Mouse (Mus musculus): ENCODE data around the gene Washc1.

The Washc1 gene

DNA sequence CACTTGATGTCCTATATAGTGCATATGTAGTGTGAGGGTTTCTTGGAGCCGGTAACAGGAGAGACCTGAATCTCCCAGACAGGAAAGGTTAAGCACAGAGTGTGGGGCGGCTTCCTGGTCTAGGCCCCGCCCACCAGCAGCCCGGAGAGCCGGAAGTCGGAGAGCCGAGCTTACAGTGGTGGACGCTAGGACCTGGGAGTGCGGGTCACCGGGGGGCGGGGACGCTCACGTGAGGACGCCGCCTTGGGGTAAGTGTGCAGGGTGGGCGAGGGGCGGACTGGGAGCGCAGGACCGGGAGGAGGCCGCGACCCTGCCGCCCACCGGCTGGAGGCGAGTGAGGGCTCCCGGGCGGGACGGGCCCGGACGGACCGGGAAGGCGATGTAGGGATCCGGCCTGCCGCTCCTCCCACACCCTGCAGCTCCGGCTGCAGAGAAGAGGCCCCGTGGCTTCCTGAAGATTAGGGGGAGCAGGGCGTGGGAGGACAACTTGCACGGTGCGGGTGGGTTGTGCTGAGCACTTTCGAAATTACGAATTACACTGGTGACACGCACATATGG, at the start of gene Washc1:
Gene Washc1 (plus strand): TSS at position 144 of the 558 bp plus-strand sequence.
- in situ Hi-C loops (cut with MboI, MseI) = loop anchor here in 1 of 2 experiments (5.0 to 25.0 kb wide), 3 partner anchors 254 to 499 kb away; partner anchors contain the start of gene Vapa

DNA sequence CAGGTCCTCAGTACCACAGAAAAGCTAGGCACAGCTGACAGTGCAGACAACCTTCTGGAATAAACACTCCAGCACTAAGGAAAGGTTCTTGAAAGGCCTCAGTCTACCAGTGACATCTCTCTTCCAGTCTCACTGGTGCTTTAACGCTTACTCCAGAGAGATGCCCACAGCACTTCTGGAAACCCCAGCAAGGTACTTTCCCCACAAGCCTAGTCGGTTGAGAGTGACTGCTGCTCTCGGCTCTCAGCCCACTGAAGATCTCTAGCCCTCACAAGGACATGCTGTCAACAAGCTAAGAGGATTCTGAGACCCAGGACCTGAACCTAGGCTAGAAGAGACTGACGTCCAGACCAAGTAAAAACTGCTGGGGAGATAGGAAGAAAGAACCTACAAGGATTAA, 46.2 kb upstream of the Washc1 start:
- in situ Hi-C loops (cut with MboI, MseI) = loop anchor here in 1 of 2 experiments (5.0 kb wide), 1 partner anchor 37 kb away; the partner anchor contains the start of gene Ndufv2

DNA sequence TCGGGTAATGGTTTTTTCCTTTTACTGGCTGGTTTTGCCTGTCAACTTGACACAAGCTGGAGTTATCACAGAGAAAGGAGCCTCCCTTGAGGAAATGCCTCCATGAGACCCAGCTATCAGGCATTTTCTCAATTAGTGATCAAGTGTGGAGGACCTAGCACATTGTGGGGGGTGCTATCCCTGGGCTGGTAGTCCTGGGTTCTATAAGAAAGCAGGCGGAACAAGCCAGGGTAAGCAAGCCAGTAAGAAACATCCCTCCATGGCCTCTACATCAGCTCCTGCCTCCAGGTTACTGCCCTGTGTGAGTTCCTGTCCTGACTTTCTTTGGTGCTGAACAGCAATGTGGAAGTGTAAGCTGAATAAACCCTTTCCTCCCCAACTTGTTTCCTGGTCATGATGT, 42.3 kb upstream of the Washc1 start:
- in situ Hi-C loops (cut with MboI, MseI) = loop anchor here in 1 of 2 experiments (5.0 kb wide), 1 partner anchor 33 kb away; the partner anchor contains the start of gene Ndufv2

DNA sequence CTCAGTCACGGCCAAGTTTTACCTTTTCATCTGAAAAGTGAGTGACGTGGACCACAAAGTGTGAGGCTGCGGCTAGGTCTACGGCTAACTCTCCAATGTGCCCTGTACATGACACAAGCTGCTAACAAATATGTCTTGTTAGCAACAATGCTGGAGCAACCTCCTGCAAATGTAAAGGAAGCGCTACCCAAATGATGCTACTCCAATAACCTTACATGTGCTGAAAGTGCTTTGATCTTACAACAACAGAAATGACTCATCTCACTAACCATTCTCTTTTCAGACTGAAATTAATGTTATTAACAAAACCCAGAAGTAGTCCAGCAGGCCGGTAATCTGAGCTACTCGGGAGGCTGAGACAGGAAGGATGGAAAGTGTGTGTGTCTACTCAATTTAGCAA, 37.4 kb upstream of the Washc1 start:
- in situ Hi-C loops (cut with MboI, MseI) = loop anchor here in 1 of 2 experiments (10.0 kb wide), 1 partner anchor 459 kb away; the partner anchor contains the start of gene Vapa

DNA sequence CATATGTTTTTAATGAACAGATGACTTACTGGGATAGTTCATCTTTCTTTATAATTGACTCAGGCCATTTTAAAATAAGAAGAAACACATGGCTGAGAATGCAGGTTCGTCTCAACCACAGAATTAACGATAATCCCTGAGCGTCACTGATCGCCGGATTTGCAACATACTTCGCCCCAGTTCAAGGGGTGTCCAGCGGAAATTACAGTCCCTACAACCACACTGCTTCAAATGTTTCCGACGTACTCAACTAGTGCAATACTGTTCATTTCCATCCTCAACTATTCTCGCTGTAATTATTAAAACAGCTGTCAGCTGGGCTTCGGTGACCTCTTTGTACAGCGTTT, 35.5 kb upstream of the Washc1 start:
- in situ Hi-C loops (cut with MboI, MseI) = loop anchor here in 1 of 2 experiments (10.0 kb wide), 1 partner anchor 461 kb away; the partner anchor contains the start of gene Vapa

DNA sequence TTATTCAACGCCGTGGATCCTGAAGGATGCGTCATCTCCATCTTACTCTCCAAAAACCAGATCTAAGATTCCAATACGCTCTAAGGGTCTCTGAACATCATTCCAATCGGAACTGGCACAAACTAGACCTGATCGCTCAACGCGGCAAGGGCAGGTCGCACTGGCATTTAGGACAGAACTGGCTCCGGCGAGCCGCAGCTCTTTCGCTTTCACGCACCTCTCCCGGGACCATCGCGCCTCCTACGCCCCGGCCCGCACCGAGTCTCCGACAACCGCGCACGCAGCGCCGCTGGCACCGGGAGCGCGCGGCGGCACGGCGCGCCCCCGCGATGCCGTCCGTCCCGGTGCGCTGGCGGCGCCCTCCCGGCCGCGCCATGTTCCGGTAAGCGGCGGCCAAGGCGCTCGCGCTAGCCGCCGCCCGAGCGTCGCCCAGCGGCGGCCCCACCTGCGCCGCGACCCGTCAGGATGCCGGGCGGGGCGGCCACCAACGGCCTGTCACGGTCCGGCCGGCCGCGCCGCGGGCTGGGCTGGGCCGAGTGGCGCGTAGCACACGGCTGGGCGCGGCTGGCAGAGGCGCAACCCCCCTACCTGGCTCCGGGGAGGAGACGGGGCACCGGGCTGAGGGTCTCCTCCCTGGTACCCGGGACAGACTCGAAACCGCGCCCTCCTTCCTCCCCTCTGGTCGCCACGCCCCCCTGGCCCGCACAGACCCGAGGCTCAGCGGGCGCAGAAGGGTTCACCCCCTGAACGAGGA, 35.0 kb upstream of the Washc1 start:
- in situ Hi-C loops (cut with MboI, MseI) = loop anchor here in 1 of 2 experiments (10.0 kb wide), 1 partner anchor 462 kb away; the partner anchor contains the start of gene Vapa

DNA sequence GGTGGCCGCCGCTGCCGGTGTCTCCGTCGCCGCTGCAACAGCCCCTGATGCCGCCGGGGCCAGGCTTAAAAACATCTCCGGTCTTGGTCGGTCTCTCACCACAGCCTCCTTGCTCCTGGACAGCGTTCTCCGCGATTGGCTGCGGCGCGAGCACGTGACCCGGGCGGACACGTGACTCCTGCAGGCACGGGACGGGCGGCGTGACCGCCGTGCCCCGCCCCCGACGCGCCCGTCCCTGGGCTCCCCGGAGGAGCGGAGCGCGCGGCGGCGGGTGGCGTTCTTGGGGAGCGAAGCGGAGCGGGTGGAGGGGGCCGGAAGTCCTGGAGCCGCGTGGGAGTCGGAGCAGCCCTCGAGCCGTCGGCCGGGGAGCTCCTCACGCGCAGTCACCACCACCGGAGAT, 34.4 kb upstream of the Washc1 start, which contains the start of gene Ankrd12:
Gene Ankrd12 (minus strand): TSS at position 156 of the 400 bp plus-strand sequence.
- in situ Hi-C loops (cut with MboI, MseI) = loop anchor here in 1 of 2 experiments (10.0 kb wide), 1 partner anchor 462 kb away; the partner anchor contains the start of gene Vapa

DNA sequence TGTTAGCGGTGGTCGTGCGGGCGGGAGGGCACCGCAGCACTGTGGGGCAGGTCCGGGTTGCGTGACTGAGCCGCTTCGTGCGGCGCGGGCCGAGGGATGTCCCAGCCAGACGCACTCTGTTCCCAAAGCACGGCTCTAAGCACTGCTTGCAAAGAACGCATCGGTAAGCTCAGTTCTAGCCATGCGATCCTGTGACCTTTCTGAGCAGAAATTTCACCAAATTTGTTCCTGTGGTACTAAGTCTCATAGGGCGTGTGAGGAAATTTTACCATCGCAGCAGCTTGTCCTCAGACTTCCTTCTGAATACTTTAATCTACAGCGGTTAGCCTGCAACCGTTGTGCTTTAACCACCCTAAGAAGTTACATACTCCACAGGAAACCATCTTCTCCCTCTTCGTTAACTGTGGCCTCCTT, 33.9 kb upstream of the Washc1 start:
- in situ Hi-C loops (cut with MboI, MseI) = loop anchor here in 1 of 2 experiments (10.0 kb wide), 1 partner anchor 463 kb away; the partner anchor contains the start of gene Vapa

DNA sequence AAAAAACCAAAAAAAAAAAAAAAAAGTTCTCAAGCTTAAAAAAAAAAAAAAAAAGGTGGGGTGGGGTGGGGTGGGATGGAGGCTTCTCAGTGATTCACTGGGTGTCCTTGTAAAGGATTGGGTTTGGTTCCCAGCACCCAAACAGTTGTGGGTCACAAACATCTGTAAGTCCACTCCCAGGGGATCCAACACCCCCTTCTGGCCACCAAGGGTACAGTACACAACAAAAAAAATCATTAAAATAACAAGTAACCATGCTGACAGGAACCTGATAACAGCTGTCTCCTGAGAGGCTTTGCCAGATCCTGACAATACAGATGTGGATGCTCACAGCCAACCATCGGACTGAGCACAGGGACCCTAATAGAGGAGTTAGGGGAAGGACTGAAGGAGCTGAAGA, 26.9 kb upstream of the Washc1 start:
- in situ Hi-C loops (cut with MboI, MseI) = no loop called here

DNA sequence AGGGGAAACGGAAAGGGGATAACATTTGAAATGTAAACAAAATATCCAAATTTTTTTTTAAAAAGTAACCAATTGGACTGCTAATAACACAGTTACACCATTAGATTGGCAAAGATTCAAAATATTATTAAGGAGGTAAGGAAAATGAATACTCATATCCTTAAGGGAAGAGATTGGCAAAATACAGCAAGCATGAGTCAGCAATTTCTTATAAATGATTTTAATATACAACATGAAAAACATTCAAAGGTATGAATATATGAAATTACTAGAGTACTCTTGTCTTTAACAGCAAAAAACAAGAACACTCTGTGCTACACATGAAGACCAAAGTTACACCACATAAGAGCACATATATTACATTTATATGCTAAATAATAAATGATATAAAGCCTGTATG, 26.3 kb upstream of the Washc1 start:
- in situ Hi-C loops (cut with MboI, MseI) = no loop called here

DNA sequence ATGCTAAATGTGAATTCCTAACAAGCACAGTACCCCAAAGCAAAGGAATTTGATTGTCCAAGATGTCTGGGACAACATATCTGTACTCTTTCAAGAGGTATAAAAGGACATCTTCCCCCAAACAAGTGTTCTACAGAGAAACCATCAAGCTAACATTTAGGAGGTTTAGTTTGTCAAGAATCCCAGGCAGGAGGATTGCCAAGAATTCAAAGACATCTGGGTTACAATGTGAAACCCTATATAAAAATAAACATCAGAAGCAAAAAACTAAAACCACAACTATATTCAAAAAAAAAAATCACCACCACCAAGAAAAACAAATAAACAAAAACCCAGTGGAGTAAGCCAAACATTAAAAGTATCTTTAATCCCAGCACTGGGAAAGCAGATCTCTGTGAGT, 21.1 kb upstream of the Washc1 start:
- in situ Hi-C loops (cut with MboI, MseI) = no loop called here

DNA sequence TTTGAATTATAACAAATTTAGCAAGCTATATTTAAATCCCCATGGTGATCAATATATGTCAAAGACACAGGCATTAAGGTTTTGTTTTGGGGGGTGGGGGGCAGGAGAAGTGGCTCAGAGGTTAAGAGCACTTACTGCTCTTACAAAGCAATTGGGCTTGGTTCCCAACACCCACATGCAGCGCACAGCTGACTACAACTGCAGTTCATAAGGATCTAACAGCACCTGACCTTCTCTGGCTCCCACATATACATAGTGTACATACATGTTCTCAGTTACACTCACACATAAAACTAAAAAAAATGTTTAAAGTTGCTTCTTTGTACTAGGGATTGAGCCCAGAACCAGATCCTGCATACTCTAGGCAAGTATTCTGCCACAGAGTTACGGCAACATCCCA, 20.0 kb upstream of the Washc1 start:
- in situ Hi-C loops (cut with MboI, MseI) = no loop called here

DNA sequence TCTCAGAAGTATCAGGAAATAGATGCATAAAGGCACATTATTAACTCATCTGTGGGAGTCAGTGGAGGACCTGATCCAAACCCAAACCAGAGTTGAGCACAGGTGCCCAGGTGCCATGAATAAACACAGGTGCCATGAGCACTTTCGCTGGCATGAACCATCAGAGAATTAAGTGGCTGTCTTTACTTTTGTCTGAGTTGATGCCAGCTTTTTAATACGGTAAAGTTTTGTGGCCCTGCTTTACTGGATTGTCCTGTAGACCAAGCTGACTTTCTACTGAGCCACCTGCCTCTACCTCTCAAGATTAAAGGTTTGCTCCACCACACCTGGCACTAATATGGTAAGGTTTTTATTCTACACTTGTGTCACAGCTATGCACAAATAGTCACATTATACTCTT, 19.3 kb upstream of the Washc1 start:
- in situ Hi-C loops (cut with MboI, MseI) = no loop called here

DNA sequence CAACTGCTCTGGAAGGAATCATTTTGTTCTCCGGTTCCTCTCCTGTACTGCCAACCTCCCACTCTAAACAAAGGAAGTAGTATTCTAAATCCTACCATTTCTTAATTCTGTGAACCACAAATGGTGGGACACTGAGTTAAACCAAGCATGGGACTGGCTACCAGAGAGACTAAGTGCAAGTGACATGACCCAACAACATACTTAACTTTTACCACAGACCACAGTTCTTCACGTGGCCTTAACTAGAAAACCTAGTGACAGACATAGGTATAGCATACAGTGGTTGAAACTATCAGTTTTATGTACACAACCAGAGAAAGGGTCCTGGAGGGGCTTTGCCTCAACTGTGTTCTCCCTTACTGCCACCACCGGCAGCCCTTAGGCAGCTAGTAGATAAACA, 18.7 kb upstream of the Washc1 start:
- in situ Hi-C loops (cut with MboI, MseI) = no loop called here

DNA sequence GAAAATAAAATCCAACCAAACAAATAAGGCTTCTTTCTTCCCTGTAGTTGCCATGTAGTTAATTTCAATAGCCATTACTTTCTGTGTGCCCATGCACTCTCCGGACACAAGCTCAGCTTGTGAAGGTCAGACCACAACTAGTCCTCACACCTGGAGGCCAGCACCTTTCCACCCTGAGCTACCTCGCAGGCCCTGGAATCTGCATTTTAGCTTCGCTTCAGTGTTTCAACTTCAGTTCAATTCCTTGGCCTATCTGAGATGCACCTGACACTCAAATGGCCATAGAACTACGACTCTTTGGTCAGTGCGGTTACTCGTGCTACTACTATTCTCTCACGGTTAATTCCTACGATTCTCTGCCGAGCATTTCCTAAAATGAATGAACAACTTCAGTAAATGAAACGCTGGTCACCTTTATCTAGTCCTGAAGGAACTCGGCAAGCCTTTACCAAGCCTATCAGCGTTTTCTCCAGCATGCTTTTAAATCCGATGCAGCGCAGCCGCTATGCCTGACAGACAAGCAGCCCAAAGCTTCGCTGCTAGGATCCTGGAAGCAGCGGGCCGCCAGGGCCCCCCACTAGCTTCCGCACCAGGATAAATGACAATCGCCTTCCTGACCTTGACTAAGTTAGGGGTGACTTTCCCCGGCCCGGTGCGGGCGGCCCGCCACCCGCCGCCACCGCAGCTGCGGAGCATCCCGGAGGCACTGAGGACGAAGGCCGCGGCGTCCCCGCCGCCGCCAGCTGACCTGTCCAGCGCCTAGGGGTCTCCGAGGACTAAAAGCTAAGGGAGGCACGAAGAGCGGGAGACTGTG, 10.6 kb upstream of the Washc1 start:
- in situ Hi-C loops (cut with MboI, MseI) = loop anchor here in 1 of 2 experiments (5.0 to 25.0 kb wide), 2 partner anchors 33 to 488 kb away; partner anchors contain the start of gene Vapa

DNA sequence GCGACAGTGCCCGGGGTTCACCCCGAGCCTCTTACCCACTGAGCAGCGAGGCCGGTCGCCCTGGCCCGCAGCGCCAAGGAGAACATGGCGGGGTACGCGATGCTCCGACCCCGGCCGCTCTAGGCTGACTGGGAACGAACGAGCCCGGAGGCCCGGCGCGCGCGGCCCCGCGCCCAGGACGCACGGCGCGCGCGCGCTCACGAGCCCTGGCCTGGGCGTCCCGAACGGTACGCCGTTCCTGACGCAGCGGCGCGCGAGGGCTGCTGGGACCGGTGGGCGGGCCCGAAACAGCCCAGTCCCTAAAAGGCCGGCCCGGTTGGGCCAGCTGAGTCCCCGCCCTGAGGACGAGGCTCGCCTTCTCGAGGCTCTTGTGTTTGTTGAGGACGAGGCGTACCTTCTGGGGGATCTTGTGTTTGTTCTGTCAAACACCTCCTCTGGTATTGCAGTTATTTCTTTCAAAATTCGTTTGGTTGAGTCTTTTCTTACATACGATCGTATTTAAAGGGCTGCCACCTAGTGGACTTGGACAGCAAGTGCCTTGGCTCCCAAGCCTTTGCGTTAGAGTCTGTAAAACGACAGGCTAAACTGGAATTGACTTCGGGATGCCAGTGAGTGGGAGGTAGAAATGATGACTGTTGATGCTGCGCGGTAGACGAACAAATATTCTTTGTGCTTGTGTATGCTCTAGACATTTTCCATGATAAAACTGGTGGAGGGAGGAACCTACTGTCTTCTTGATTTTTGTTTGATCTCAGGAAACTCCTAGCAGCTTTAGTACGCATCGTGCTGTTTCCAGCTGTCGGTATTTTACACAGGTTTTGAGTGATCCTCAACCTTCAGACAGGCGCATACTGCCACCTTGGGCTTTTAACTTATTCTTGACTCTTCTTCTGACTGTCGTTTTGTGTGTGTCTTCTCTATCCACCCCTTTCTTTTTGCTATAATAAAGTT, 9.7 kb upstream of the Washc1 start, which contains the start of gene Ndufv2:
Gene Ndufv2 (minus strand): TSS at position 180 of the 951 bp plus-strand sequence.
- in situ Hi-C loops (cut with MboI, MseI) = loop anchor here in 1 of 2 experiments (5.0 to 25.0 kb wide), 2 partner anchors 34 to 489 kb away; partner anchors contain the start of gene Vapa

DNA sequence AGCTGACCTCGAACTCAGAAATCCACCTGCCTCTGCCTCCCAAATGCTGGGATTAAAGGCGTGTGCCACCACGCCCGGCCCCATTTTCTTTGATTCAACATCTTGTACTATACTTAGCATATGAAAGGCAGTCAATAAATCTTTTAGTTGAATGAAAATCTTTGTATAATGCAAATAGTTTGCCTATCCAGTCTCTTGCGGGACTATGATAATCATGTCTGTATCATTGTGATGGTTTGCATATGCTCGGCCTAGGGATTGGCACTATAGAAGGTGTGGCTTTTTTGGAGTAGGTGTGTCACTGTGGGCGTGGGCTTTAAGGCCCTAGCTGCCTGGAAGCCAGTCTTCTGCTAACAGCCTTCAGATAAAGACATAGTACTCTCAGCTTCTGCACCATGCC, 7.3 kb upstream of the Washc1 start:
- in situ Hi-C loops (cut with MboI, MseI) = loop anchor here in 1 of 2 experiments (5.0 to 25.0 kb wide), 2 partner anchors 37 to 492 kb away; partner anchors contain the start of gene Vapa

DNA sequence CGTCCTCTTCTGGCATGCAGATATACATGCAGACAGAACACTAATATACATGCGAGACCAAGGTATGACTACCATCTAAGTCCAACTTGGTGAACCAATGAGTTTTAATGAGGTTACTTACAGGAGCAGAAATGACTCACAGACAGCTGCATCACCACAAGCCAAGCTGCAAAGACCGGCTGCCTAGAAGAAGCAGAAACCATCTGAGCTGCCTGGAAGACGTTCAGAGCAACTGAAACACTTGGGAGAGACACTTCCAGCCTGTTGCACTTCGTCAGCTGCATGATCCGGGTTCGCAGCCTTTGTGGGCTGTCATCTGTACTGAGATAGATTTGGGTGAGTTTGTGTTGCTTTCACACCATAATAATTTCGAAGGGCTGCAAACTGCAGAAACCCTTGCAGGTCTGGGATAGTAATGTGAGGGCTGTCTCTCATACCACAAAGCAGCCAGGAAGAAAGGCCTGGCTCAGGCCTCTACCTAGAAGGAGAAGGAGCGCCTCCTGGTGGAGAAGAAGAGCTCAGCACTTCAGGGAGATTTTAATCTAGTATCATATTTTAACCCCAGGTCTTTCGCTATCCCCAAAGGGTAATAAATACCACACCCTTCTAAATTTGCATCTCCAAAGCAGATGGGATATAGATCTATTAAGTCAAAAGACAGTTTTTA, 4.6 kb upstream of the Washc1 start:
- in situ Hi-C loops (cut with MboI, MseI) = loop anchor here in 1 of 2 experiments (5.0 to 25.0 kb wide), 2 partner anchors 224 to 494 kb away; partner anchors contain the start of gene Vapa

DNA sequence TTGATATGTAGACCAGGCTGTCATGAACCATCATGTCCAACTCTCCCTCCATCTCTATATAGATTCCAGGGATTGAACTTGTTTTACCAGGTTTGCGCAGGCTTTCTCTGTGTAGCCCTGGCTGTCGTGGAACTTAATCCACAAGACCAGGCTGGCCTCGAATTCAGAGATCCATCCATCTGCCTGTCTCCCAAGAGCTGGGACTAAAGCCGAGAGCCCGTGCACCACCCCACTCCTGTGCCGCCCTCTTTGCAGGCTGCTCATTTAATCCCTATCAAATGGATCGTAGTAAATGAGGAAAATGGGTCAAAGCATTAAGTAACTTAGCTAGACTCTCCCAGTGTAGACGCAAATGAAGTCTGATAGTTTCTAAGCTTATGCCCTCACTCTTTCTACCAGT, 3.9 kb upstream of the Washc1 start:
- in situ Hi-C loops (cut with MboI, MseI) = loop anchor here in 1 of 2 experiments (5.0 to 25.0 kb wide), 2 partner anchors 225 to 495 kb away; partner anchors contain the start of gene Vapa

Data from T-helper 17 cell (primary cell).